Mouse (Mus musculus): ENCODE data around the gene Cwc22. TPM values are rescaled to one million over a fixed set of nuclear protein-coding genes. Genes with fewer than 3 reads are reported as not detected.

Cwc22 gene
- total RNA-seq, 2 experiments from 2014 or later = 26.0 to 26.2 TPM

DNA sequence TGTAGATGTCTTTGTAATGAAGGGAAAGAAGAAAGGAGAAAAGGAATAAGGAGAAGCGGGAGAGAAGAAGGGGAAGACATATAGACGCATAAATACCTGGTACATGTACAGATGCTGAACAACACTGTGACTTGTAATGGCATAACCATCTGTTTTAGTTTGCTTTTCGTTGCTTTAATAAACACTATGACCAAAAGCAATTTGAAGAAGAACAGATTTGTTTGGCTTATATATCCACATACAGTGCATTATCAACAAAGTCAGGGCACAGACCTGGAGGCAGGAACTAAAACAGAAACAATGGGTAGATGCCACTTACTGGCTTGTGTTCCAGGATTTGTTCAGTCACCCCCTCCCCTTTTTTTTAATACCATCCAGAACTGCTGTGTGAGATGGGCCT is 24.4 kb upstream of the Cwc22 start:
- DNase-seq (ENCODE audit: low spot score in 2 of 2) = no peak

DNA sequence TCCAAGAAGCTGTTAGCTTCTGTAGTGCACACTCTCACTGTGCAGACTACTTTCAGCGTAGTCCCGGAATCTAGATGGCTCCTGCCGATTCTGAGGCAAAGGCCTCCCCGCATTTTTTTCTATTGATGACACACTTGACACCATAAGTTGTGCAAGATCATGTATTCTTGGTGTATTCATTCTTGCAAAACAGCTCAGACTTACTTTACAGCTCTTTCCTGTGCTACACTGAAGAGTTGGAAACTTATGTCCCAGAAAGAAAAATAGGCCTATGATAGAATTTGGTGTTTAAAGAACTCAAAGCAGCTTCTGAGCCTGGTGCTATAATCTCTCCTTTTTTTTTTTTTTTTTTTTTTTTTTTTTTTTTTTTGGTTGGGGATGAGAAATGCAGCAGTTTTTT is 23.8 kb upstream of the Cwc22 start:
- no peak for DNase-seq (ENCODE audit: low spot score in 2 of 2)

DNA sequence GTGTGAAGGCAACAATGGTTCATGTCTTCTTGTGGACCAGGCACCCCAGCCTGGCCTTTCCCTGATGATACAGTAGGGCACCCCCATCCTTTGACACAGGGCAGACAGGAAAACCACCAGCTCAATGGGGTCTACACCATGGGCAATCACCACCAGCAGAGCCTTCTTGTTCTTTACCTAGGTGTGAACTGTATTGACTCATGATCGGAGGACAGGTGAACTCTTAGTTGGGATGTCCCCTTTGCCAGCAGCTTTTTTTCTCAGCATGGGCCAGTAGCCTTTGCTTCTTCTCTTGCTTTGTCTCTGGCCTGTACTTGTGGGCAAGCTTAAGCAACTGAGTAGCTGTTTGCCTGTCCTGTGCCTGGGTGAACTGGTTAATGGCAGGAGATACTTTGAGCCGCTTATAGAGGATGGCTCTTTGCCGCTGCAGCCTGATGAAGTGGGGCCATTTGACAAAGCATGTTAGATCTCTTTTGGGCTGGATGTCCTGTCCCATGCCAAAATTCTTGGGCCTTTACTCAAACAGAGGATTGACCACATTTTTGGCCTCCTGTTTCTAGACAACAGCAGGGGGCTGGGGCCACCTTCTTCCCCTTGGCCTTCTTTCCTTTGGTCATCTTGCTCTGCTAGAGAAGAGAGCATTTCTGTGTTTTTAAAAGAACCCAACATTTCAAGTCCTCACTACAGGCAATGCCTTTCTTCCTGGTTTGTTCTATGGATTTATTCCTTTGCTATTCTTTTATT is 16.4 kb upstream of the Cwc22 start:
- DNase-seq (ENCODE audit: low spot score in 2 of 2) = no peak

DNA sequence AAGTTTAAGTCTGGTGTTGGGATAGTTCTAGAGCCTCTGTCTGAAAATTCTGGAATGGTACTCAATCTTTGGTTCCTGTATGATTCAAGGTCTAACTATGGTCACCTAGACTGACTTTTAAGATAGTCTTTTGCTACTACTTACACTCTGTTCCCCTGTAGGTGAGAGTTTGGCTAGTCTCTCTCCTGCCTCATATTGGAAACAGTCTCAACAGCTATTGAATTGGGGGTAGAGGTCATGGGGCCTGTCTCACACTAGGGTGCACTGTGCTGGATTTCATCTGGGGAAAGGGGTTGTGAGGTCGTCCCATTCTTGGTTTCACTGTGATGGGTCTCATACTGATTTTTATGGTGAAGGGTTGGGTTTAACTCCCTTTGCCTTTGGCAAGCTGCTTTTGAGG is 15.1 kb upstream of the Cwc22 start:
- no peak for DNase-seq (ENCODE audit: low spot score in 2 of 2)

DNA sequence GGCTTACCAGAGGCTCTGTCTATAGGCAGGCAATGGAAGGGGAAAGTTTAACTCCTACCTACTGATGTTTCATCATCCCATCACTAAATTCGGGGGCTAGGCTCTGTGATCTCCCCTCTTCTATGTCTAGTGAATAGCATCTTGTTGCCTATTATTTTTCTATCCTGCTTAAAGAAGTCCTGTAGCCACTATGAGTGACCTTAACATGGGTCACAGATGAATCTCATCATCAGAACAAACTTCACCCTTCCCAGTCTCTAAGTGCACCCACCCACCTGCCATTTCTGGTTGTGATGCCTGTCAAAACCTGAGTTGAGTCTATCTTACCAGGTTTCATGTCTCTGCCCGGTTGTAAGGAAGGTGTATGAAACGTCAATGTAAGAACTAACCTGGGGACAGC is 14.5 kb upstream of the Cwc22 start:
- no peak for DNase-seq (ENCODE audit: low spot score in 2 of 2)

DNA sequence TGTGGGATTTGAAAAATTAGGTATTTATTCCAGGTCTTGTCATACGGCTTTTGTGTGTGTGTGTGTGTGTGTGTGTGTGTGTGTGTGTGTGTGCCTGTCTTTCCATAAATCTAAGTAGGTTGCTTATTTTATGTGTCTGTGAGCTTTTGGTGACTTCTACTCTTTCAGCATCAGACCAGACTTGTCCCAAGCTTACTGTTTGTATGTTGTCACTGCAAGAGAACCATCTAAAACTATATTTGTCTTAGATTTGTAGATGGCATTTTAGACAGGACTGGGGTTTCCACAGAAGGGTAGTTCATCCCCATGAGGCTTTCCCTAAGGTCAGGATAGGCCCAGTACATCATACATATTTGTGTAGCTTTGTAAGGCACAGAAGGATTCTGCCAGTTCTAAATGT is 13.2 kb upstream of the Cwc22 start:
- DNase-seq (ENCODE audit: low spot score in 2 of 2) = no peak

DNA sequence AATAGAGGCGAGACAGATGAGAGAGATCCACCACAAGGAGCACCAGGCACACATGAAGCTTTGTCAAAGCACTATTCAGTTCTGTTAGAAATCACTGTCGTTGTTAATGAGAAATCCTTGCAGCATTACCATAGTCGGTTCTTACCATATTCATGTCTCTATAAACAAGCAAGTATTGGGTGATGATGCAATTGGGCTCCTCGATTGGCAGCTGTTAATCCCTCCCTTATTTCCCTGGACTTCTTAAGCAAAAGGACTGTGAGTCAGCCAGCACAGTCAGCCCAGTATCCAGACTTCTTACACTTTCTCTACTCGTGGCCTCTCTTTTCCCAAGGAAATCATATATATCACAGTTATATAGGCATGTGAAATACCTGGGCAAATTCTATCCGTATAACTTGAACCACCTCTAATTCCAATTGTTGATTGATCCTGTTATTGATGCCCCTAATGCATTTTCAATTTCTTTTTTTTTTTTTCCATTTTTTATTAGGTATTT is 5.3 kb upstream of the Cwc22 start:
- no peak for DNase-seq (ENCODE audit: low spot score in 2 of 2)

DNA sequence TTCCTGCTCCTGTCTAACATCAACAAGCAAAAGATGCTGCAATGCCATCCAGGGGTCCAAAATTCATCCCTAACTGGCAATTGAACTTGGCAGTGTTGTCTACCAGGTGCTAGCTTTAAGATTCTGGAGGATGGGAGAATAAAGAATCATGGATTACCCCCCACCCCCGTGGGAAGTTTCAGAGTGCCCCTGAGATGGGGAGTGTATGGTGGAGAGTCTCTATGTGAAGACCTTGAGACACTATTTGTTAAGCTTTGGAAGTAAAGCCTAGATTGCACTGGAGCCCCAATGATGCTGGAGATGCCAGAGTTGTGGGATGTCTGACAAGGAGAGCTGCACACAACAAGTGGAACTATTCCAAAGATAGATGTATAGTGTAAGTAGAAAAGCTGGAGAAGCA is 3.9 kb upstream of the Cwc22 start:
- no peak for DNase-seq (ENCODE audit: low spot score in 2 of 2)

DNA sequence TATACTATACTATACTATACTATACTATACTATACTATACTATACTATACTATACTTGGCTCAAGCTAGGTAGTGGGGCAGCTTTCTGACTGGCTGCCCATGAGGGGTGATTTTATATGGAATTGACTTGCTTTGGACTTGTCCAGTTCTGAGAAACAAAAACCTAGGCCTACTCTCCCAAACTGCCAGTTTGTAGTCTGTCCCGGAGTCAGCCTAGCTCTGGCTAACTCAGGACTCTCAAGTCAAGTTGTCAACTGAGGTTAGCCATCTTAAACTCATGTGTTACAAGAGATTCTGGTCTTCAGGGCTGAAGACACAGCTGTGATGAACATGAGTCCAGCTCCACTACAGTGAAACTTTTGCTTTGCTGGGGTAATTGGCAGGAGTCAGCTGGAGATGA is 3.3 kb upstream of the Cwc22 start:
- DNase-seq (ENCODE audit: low spot score in 2 of 2) = no peak

DNA sequence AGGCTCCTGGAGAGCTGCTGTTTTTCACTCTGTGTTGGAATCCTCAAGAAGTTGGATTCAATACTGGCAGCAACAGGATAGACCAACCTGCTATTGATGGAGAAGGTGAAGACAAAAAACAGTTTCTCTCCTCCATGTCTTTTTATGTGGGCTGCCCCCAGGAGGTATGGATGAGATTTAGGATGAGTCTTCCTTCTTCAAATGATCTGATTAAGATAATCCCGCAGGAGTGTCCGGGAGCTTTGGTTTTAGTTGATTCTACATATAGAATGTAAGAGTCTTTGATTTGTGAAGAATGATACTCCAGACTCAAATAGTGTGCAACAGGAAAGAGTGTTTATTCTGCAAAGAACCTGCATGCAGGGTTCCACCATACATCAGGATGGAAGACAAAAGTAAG is 2.7 kb upstream of the Cwc22 start:
- DNase-seq (ENCODE audit: low spot score in 2 of 2) = no peak

DNA sequence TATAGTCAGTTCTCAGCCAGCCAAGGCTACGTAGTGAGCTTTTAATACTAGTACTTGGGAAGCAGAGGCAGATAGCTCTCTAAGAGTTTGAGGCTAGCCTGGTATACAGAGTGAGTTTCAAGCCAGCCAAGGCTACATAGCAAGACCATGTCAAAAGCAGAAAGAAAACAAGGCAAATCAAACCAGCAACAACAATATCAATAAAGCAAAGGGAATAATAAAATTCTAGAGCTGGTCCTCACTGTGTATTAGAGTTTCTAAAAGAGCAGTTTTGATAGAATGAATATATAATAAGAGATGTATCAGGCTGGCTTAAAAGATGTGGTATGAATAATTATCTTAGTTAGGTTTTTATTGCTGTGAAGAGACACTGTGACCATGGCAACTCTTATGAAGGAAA is 2.0 kb upstream of the Cwc22 start:
- no peak for DNase-seq (ENCODE audit: low spot score in 2 of 2)

DNA sequence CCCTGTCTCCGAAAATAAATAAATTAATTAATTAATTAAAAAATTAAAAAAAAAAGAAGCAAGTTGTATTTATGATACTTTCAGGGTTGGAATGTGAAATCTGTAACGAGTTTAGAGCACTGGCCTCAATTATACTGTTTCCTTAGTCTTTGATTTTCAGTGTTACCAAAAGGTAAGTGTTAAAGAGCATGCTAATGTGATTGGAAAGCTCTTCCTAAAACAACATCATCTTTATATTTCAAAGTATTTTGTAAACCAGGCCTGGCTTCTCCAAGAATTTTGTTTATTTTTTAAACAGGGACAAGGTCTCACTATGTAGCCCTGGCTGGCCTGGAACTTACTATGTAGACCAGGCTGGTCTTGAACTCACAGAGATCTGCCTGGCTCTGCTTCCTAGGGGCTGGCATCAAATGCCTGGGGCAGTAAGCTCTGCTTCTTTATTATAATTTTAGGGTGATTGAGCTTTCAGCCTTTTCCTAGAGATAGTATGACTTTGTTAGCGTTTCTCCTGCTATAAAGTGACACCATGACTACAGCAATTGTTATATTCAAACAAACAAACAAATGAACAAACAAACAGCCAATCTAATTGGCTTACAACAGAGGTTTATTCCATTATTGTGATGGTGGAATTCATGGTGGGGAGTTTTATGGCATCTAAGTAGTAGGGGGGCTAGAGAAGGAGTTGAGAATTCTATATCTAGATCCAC is 1.1 kb upstream of the Cwc22 start:
- DNase-seq (ENCODE audit: low spot score in 2 of 2) = no peak

DNA sequence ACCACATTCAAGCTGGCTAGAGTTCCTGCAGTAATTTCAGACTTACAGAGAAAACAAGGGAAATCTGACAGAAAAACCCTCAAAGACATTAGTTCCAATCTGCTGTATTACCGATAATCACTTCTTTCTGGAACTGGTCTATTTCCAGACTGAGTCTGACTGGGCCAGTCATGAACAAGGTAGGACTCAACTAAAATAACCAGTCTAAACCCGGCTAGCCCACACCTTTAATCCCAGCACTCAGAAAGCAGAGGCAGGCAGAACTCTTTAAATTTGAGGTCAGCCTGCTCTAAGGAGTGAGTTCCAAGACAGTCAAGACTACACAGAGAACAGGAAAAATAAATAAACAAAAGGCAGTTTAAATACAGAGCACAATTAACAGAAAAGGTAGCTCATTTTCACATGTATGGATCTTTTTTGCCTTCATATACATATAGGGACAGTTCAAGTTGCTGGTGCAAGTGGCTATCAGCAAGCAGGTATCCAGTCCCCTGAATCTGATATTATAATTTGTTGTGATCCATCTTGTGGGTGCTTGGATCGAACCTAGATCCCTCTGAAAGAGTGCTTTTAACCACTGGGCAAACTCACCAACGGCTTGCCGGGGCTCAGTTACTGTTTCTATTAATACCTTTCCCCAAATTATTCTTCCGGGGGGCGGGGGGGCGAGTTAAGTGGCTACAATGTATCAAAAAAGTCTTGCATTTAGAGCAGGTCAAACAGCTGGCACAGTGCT is 1.1 kb downstream of the Cwc22 start:
- DNase-seq (ENCODE audit: low spot score in 2 of 2) = no peak

DNA sequence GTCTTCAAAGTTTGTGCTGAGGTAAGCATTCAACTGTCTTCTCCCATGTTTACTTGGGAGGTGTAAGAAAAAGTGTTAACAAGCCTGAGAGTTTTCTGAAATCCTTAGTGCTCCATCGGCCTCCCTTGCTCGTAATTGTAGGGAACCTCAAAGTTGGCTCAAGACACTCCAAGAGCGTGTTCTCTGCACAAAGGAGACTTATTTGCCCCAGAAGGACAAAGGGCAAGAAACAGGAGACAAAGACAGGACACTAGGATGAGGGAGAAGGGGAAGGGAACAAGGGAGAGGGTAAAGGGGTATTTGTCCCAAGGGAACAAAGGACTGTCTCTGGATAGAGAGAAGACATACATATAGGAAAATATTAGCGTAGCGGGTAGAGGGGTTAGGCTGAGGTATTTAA is 1.9 kb downstream of the Cwc22 start:
- no peak for DNase-seq (ENCODE audit: low spot score in 2 of 2)

DNA sequence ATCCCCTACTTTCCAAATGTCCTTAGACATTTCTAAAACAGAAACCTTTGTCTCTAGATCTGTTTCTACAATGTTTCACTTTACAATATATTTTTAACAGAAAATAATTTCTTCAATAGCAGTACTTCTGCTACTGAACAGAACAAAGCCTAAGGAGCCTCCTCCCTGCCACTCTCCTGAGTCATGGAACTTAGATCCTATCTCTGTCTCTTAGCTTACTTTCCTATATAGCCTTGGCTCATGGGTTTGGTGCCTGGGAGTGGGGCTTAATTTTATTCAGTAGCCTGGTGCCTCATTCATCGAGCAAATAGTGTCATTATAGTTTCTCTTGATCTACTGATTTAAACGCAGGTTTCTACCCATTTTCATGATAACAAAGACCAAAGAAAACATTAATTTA is 4.2 kb downstream of the Cwc22 start:
- no peak for DNase-seq (ENCODE audit: low spot score in 2 of 2)

DNA sequence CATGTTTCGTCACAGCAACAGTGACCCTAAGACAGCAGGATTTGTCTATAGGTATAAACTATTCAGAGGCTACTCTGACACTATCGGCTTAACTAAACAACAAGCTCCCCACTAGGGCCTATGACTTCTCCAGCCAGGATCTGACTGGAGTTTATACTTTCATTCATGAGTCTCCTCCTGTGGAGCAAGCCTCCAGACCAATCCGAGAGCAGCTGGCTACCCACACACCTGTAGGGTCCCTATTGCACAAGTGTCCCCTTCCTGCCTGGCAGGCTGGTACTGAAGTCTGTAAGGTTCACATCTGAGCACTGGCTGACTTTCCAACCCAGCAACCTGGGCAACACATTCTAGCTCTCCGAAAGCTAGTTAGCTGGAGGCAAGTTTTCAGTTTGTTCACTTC is 7.9 kb downstream of the Cwc22 start:
- DNase-seq (ENCODE audit: low spot score in 2 of 2) = no peak

DNA sequence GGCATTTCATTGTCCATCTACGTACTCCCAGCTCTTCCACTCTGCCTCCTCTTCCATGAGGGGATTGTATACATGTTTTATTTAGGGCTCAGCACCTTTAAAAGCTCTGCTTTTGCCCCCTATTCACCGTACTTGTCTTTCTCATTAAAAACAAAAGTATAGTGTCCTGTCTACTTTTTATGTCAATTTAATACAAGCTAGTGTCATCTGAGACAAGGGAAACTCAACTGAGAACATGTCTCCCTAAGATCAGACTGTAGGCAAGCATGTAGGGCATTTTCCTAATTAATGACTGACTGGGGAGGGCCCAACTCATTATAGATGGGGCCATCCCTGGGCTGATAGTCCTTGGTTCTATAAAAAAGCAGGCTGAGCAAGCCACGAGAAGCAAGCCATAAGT is 8.4 kb downstream of the Cwc22 start:
- DNase-seq (ENCODE audit: low spot score in 2 of 2) = no peak

DNA sequence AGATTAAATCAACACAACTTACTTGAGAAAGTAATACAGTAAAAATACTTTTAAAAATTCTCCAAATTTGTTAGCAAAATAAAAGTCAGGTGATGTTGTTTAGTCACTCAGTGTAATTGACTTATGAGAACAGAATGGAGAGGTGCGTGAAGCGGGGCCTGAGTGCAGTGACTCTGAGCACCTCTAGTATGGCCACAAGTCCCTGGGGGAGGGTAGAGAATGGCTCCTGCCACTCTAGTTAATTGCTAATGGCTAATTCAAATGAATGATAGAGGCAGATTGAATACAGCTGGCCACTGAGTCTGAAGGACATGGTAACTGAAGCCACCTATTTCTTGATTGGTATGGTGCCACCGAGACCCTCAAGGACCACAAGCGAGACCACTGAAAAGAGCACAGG is 12.0 kb downstream of the Cwc22 start:
- no peak for DNase-seq (ENCODE audit: low spot score in 2 of 2)

DNA sequence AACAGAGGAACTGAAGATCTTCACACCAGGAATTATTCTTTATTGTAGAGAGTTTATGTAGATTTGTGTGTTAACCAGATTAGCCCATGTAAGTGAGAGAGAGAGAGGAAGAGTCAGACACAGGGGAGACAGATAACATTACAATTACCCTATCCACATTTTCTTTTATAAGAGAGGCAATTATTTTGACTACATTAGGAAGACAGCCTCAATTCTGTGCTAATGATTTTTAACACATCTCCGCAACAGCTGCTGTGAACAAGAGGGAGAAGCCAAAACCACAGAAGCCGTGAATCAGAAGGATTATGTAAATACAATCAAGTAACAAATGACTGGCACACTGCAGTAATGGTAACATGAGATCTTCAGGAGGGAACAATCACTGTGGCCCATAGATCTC is 12.5 kb downstream of the Cwc22 start:
- DNase-seq (ENCODE audit: low spot score in 2 of 2) = peak; percentile 71 to 92

DNA sequence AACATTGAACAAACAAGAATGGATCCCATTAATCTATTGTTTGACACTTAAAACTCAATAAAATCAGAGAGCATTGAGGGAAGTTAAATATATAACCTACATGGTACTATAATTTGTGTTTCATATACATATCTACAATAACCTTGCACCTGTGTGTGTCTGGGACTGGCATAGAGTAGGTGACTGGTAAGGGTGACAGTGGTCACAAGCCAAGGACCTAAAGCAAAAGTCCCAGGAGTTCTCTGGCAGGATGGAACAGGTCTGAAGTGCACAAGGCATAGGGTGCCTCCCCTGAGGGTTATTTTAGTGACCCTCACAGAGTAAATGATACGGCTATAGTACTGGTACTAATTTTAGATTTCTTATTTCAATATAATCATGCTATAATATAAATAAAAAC is 14.2 kb downstream of the Cwc22 start:
- no peak for DNase-seq (ENCODE audit: low spot score in 2 of 2)

DNA sequence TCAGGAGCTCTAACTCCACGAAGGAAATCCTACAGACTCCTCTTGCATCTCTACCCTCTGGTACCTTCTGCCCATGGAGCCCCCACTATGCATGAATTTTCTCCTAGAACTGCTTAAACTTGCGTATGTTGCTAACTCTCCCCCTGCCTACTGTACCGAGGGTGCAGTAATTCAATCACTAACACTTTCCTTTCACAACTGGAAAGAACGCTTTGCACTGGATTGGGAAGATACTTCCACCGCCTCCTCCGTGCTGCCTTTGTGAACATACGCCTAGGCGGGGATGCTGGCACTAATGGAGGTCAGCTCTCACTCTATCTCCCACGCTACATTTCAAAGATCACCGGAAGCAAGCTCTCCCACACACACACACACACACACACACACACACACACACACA is 17.8 kb downstream of the Cwc22 start:
- peak in 1 of 2 experiments; percentile 15 for DNase-seq (ENCODE audit: low spot score in 2 of 2)

DNA sequence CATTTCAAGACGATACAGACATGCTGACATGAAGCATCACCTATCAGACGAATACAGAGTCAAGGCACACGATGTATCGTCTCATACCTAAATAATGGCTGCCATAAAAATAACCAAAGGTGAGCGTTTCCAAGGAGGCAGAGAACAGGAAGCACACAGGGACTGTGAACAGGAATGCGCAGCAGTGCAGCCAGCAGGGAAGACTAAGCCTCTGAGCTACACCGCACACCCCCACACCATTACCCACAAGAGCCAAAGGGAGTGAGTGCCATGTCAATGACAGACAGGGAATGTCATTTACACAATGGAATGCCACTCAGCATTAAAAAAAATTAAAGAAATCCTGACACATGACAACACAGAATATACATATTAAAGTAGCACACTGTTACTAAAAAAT is 19.7 kb downstream of the Cwc22 start:
- DNase-seq (ENCODE audit: low spot score in 2 of 2) = no peak

All from layer of hippocampus, adult 18-20 months (tissue).